Mouse (Mus musculus): ENCODE results near the gene Ccl1. TPM values are rescaled to one million over a fixed set of nuclear protein-coding genes. Genes with fewer than 3 reads are reported as not detected.

Gene Ccl1
- polyA plus RNA-seq, 1 experiment from 2014 or later, result not detected

- no peak for DNase-seq (ENCODE audit: low spot score)
Observed at GRCm38 (mm10) chr11:82193826-82194225, 111.7 kb downstream of the Ccl1 start.

GRCm38 (mm10) chr11:82189782-82190563 lies 115.5 kb downstream of the Ccl1 start:
- no peak for DNase-seq (ENCODE audit: low spot score)
- no peaks in the 10 kb centered on the region for H3K9me3 ChIP-seq (replicated peaks)
- no peaks in the 10 kb centered on the region for H3K27me3 ChIP-seq (ENCODE audit: low read depth, poor library complexity, severe bottlenecking)
- H3K4me3 ChIP-seq, result no peak overlapping the region
- no peaks in the 10 kb centered on the region for H3K4me1 ChIP-seq
- 82% methylated on average over 13 of the region's 13 CpGs for WGBS
- H3K36me3 ChIP-seq, result no peaks in the 10 kb centered on the region
- no peak overlapping the region for H3K27ac ChIP-seq

More at GRCm38 (mm10) chr11:82193826-82194225, 111.7 kb downstream of the Ccl1 start:
- Histone ChIP-seq H3K4me3 (no peak overlapping the region), H3K36me3 (no peaks in the 10 kb centered on the region), H3K27ac (no peak overlapping the region), H3K27me3 (ENCODE audit: low read depth, poor library complexity, severe bottlenecking) (no peaks in the 10 kb centered on the region), H3K9me3 (replicated peaks) (no peaks in the 10 kb centered on the region), H3K4me1 (no peaks in the 10 kb centered on the region)
- WGBS, result 86% methylated on average over 9 of the region's 9 CpGs

- DNase-seq (ENCODE audit: low spot score), result no peak
- Histone ChIP-seq H3K36me3 (no peaks in the 10 kb centered on the region), H3K9me3 (replicated peaks) (no peaks in the 10 kb centered on the region), H3K4me1 (no peaks in the 10 kb centered on the region), H3K27ac (no peak overlapping the region), H3K27me3 (ENCODE audit: low read depth, poor library complexity, severe bottlenecking) (no peaks in the 10 kb centered on the region), H3K4me3 (no peak overlapping the region)
- 83% methylated on average over 3 of the region's 3 CpGs for WGBS
Observed at GRCm38 (mm10) chr11:82185684-82186083, 119.8 kb downstream of the Ccl1 start.

GRCm38 (mm10) chr11:82183281-82183935 lies 122.1 kb downstream of the Ccl1 start:
- H3K4me1 ChIP-seq, result no peaks in the 10 kb centered on the region
- H3K9me3 ChIP-seq (replicated peaks), result no peaks in the 10 kb centered on the region
- WGBS, result 68% methylated on average over 6 of the region's 6 CpGs
- H3K27ac ChIP-seq, result no peak overlapping the region
- DNase-seq (ENCODE audit: low spot score), result no peak
- H3K4me3 ChIP-seq, result no peak overlapping the region
- 0 out of 2 replicates have a peak, but pooled peaks cover 3% of the 10 kb centered on the region for H3K27me3 ChIP-seq (ENCODE audit: low read depth, poor library complexity, severe bottlenecking)
- no peaks in the 10 kb centered on the region for H3K36me3 ChIP-seq

GRCm38 (mm10) chr11:82182401-82182800 lies 123.1 kb downstream of the Ccl1 start:
- Histone ChIP-seq H3K4me1 (no peaks in the 10 kb centered on the region), H3K9me3 (replicated peaks) (no peaks in the 10 kb centered on the region), H3K27me3 (ENCODE audit: low read depth, poor library complexity, severe bottlenecking) (0 out of 2 replicates have a peak, but pooled peaks cover 3% of the 10 kb centered on the region), H3K36me3 (no peaks in the 10 kb centered on the region), H3K4me3 (no peak overlapping the region), H3K27ac (no peak overlapping the region)
- 88% methylated on average over 6 of the region's 6 CpGs for WGBS
- no peak for DNase-seq (ENCODE audit: low spot score)

- 89% methylated on average over 8 of the region's 8 CpGs for WGBS
- no peaks in the 10 kb centered on the region for H3K9me3 ChIP-seq (replicated peaks)
- 0 out of 2 replicates have a peak, but pooled peaks cover 3% of the 10 kb centered on the region for H3K27me3 ChIP-seq (ENCODE audit: low read depth, poor library complexity, severe bottlenecking)
- no peak overlapping the region for H3K27ac ChIP-seq
- no peaks in the 10 kb centered on the region for H3K36me3 ChIP-seq
- no peaks in the 10 kb centered on the region for H3K4me1 ChIP-seq
- no peak overlapping the region for H3K4me3 ChIP-seq
- no peak for DNase-seq (ENCODE audit: low spot score)
Observed at GRCm38 (mm10) chr11:82181331-82181730, 124.2 kb downstream of the Ccl1 start.

- Histone ChIP-seq H3K27ac (no peak overlapping the region), H3K4me3 (no peak overlapping the region)
- whole genome bisulfite sequencing, result 76% methylated on average over 5 of the region's 5 CpGs
Observed at GRCm38 (mm10) chr11:82178161-82178560, 127.3 kb downstream of the Ccl1 start.

GRCm38 (mm10) chr11:82177711-82178110 lies 127.8 kb downstream of the Ccl1 start:
- WGBS, result 38% methylated on average over 5 of the region's 5 CpGs
- DNase-seq (ENCODE audit: low spot score), result peak; percentile 44

More at GRCm38 (mm10) chr11:82178161-82178560, 127.3 kb downstream of the Ccl1 start:
- Histone ChIP-seq H3K4me1 (no peaks in the 10 kb centered on the region), H3K9me3 (replicated peaks) (no peaks in the 10 kb centered on the region), H3K27me3 (ENCODE audit: low read depth, poor library complexity, severe bottlenecking) (0 out of 2 replicates have a peak, but pooled peaks cover 3% of the 10 kb centered on the region), H3K36me3 (no peaks in the 10 kb centered on the region)
- DNase-seq (ENCODE audit: low spot score), result no peak

GRCm38 (mm10) chr11:82174794-82175193 lies 130.7 kb downstream of the Ccl1 start:
- 24% methylated on average over 3 of the region's 3 CpGs for WGBS
- DNase-seq (ENCODE audit: low spot score), result peak; percentile 70
- Histone ChIP-seq H3K4me3 (no peak overlapping the region), H3K27me3 (ENCODE audit: low read depth, poor library complexity, severe bottlenecking) (0 out of 2 replicates have a peak, but pooled peaks cover 3% of the 10 kb centered on the region), H3K4me1 (no peaks in the 10 kb centered on the region), H3K9me3 (replicated peaks) (no peaks in the 10 kb centered on the region), H3K27ac (no peak overlapping the region), H3K36me3 (no peaks in the 10 kb centered on the region)

More at GRCm38 (mm10) chr11:82177711-82178110, 127.8 kb downstream of the Ccl1 start:
- no peak overlapping the region for H3K4me3 ChIP-seq
- no peaks in the 10 kb centered on the region for H3K9me3 ChIP-seq (replicated peaks)
- H3K27ac ChIP-seq, result no peak overlapping the region
- 0 out of 2 replicates have a peak, but pooled peaks cover 3% of the 10 kb centered on the region for H3K27me3 ChIP-seq (ENCODE audit: low read depth, poor library complexity, severe bottlenecking)
- no peaks in the 10 kb centered on the region for H3K4me1 ChIP-seq
- no peaks in the 10 kb centered on the region for H3K36me3 ChIP-seq

GRCm38 (mm10) chr11:82173491-82173890 lies 132.0 kb downstream of the Ccl1 start:
- DNase-seq (ENCODE audit: low spot score), result peak; percentile 24
- Histone ChIP-seq H3K4me3 (no peak overlapping the region), H3K27ac (no peak overlapping the region), H3K4me1 (no peaks in the 10 kb centered on the region), H3K9me3 (replicated peaks) (no peaks in the 10 kb centered on the region), H3K36me3 (no peaks in the 10 kb centered on the region), H3K27me3 (ENCODE audit: low read depth, poor library complexity, severe bottlenecking) (no peaks in the 10 kb centered on the region)
- 93% methylated on average over 2 of the region's 2 CpGs for WGBS

- no peaks in the 10 kb centered on the region for H3K27me3 ChIP-seq (ENCODE audit: low read depth, poor library complexity, severe bottlenecking)
- no peaks in the 10 kb centered on the region for H3K36me3 ChIP-seq
- H3K4me1 ChIP-seq, result no peaks in the 10 kb centered on the region
- H3K4me3 ChIP-seq, result no peak overlapping the region
- no peaks in the 10 kb centered on the region for H3K9me3 ChIP-seq (replicated peaks)
- peak; percentile 10 for DNase-seq (ENCODE audit: low spot score)
- no peak overlapping the region for H3K27ac ChIP-seq
- WGBS, result 79% methylated on average over 7 of the region's 7 CpGs
Observed at GRCm38 (mm10) chr11:82171316-82172071, 134.0 kb downstream of the Ccl1 start.

GRCm38 (mm10) chr11:82169456-82169855 lies 136.0 kb downstream of the Ccl1 start:
- no peak overlapping the region for H3K27ac ChIP-seq
- 92% methylated on average over 4 of the region's 4 CpGs for WGBS
- no peak for DNase-seq (ENCODE audit: low spot score)
- no peaks in the 10 kb centered on the region for H3K4me1 ChIP-seq
- H3K27me3 ChIP-seq (ENCODE audit: low read depth, poor library complexity, severe bottlenecking), result no peaks in the 10 kb centered on the region
- H3K36me3 ChIP-seq, result no peaks in the 10 kb centered on the region
- no peaks in the 10 kb centered on the region for H3K9me3 ChIP-seq (replicated peaks)
- H3K4me3 ChIP-seq, result no peak overlapping the region
